Mouse (Mus musculus): ENCODE data around the gene Rapgef1. TPM values are rescaled to one million over a fixed set of nuclear protein-coding genes. Genes with fewer than 3 reads are reported as not detected.

Rapgef1 gene
- total RNA-seq, 4 experiments from 2014 or later: 48.7 to 53.6 (median 52.8) TPM

Other genes starting within 250 kb of the Rapgef1 start
- under 1 TPM in 2 of 4 experiments, not detected in 2; 0.43 to 0.46 TPM for gene Gm13420, start 132.0 kb downstream of the Rapgef1 start, total RNA-seq (2022)
- gene Gm13547, start 139.6 kb downstream of the Rapgef1 start, total RNA-seq (2022): not detected
- 10 to 100 TPM; 18.6 to 25.1 (median 20.7) TPM for gene Coq4, start 167.8 kb downstream of the Rapgef1 start, total RNA-seq (2022)
- 10 to 100 TPM; 38.8 to 73.6 (median 49.8) TPM for gene Trub2, start 168.8 kb downstream of the Rapgef1 start, total RNA-seq (2022)
- 10 to 100 TPM; 29.2 to 51.3 (median 39.1) TPM for gene Slc27a4, start 182.9 kb downstream of the Rapgef1 start, total RNA-seq (2022)
- gene Urm1, start 200.4 kb downstream of the Rapgef1 start, total RNA-seq (2022): 10 to 100 TPM; 46.8 to 58.8 (median 49.5) TPM
- gene Cercam, start 249.4 kb downstream of the Rapgef1 start, total RNA-seq (2022): 10 to 100 TPM in 3 of 4 experiments, 1 to 10 TPM in 1; 7.6 to 32.8 (median 18.4) TPM